Mouse (Mus musculus): ENCODE data around the gene Gm8334.
"Not testable (repeated sequence)": the region's sequence is repeated elsewhere in the genome, so short reads cannot be mapped to it uniquely, and the experiment has no call there.

Gene Gm8334

DNA sequence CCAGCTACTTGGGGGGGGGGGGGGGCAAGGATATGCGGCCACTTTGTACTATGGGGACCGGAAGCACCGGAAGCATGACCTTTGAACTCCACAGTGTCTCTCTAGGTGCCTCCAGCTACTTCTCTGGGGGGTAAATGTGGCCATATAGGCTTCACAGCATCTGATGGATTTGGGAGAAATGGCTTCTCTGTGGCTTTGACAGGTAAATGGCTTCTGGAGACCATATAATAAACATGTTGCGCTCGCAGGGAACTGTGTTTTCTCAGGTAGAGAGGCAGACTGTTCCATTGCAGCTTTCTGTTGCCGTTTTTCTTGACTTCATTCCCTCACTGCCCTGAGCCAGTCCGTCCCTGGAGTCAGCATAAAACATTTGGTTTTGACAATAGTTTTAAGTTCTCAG is at the start of gene Gm8334:
Gene Gm8334 (minus strand): TSS at position 101 of the 400 bp plus-strand sequence.
- DNase-seq (ENCODE audit: low spot score in 2 of 2): not testable (repeated sequence)

DNA sequence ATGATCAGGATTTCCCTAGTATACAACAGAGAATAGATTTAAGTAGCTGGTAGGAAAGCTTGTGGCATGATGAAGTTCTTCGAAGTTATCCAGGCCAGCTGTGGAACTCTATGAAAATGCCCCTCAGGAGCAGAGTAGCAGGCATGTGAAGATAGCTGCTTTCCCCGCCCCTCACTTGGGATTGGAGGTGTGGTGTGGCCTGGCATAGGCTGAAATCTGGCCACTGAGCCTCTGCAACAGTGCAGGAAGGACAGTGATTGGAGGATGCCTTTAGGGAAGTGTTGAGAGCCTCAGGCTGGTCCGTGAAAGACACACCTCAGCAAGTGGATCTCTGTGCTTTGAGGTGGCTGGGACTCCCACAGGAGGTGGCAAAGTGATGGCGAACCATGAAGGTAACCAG is 48.3 kb upstream of the Gm8334 start, which contains the start of gene Gm15127:
Gene Gm15127 (plus strand): TSS at position 301 of the 400 bp plus-strand sequence.
- DNase-seq (ENCODE audit: low spot score in 2 of 2): not testable (repeated sequence)
